Mouse (Mus musculus) neural tube, embryonic 12.5 days (tissue): Measurements from ENCODE around the gene Pik3ip1. TPM values are rescaled to one million over a fixed set of nuclear protein-coding genes. Genes with fewer than 3 reads are reported as not detected.

Experiments
- ATAC-seq: fragments of 200-750 bp; cut with Nextera tagmentation; 2 replicates; pipeline ENCODE4 v1.8.0; 2017; ENCODE audit warnings: low read depth, mild to moderate bottlenecking, moderate TSS enrichment, moderate library complexity; ENCODE audit not compliant: low FRiP score
- H3K27ac ChIP-seq: fragments of 300-500 bp; sonication (generic); 2 replicates; pipeline ENCODE4 v1.5.1; 2016
- H3K27me3 ChIP-seq: fragments of 300-500 bp; sonication (generic); replicated peaks from 2 replicates; pipeline ENCODE4 v1.6.1; 2016; ENCODE audit warnings: mild to moderate bottlenecking
- H3K36me3 ChIP-seq: fragments of 300-500 bp; sonication (generic); 2 replicates; pipeline ENCODE4 v1.6.1; 2016; ENCODE audit warnings: mild to moderate bottlenecking
- H3K4me1 ChIP-seq: fragments of 300-500 bp; sonication (generic); 2 replicates; pipeline ENCODE4 v1.6.1; 2016
- H3K4me2 ChIP-seq: fragments of 300-500 bp; sonication (generic); replicated peaks from 2 replicates; pipeline ENCODE4 v1.6.1; 2016; ENCODE audit warnings: mild to moderate bottlenecking
- H3K4me3 ChIP-seq: fragments of 300-500 bp; sonication (generic); 2 replicates; pipeline ENCODE4 v1.5.1; 2016
- H3K9ac ChIP-seq: fragments of 300-500 bp; sonication (generic); 2 replicates; pipeline ENCODE4 v1.6.1; 2016; ENCODE audit warnings: mild to moderate bottlenecking
- H3K9me3 ChIP-seq: fragments of 300-500 bp; sonication (generic); 2 replicates; pipeline ENCODE4 v1.6.1; 2016; ENCODE audit warnings: mild to moderate bottlenecking
- WGBS: fragments of 180-500 bp; shearing (Covaris S2); methylation state at CpG from one replicate; pipeline ENCODE4 v1.1.7; 2016; 5-methylcytosine and 5-hydroxymethylcytosine counted together
- polyA plus RNA-seq: library from polyadenylated mRNA; unstranded; fragments of >200 nt; fragmentation: Nextera tagmentation; extraction: Ambion mirVana; gene quantifications from 2 replicates; pipeline ENCODE4 v1.2.1, GENCODE M21; 2016

Pik3ip1 gene
- polyA plus RNA-seq: 21.2 and 22.6 TPM in 2 replicates

DNA sequence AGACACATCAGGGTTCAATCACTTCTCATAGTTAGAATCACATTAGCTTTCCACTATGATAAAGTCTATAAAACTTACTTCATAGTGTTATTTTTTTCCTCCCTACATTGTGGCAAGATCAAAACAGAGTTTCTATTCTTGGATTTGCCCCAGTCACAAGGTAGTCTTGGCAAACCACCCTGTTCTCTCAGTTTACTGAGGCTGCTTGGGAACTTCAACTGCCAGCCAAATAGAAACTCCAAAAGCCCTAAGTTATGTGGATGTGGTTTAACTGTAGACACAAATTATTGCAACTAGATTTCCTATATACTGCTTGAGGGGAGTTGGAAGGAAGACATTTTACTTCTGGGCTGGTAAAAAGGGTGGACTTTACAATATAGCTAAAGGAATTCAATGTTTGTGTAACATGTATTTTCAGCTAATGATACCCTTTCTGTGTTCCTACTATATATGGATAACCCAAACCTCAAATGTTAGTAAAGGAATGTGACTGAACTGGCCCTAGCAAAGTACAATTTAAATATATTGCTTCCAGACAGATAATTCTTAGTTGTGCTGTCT, at the start of gene Pik3ip1:
Gene Pik3ip1 (plus strand): TSS at position 511 of the 561 bp plus-strand sequence.
- Histone ChIP-seq H3K9ac (peak within 1 kb of the TSS; percentile 57), H3K27ac (no peak within 1 kb of the TSS), H3K9me3 (no peaks in the 10 kb centered on the region), H3K4me2 (peak within 1 kb of the TSS; percentile 91), H3K4me3 (peak within 1 kb of the TSS; percentile 46), H3K36me3 (no peaks in the 10 kb centered on the region), H3K27me3 (no peaks in the 10 kb centered on the region), H3K4me1 (peaks cover 10% of the 10 kb centered on the region; the same call in 1 of the 2 replicates)
- no peak for ATAC-seq

GRCm38 (mm10) chr11:3282887-3283286, 47.3 kb upstream of the Pik3ip1 start:
- no peaks in the 10 kb centered on the region for H3K36me3 ChIP-seq
- H3K9me3 ChIP-seq: peaks cover 9% of the 10 kb centered on the region; the same call in 1 of the 2 replicates
- WGBS: 82% methylated on average over 6 of the region's 6 CpGs
- peaks cover 3% of the 10 kb centered on the region for H3K4me1 ChIP-seq
- H3K27me3 ChIP-seq: no peaks in the 10 kb centered on the region
- ATAC-seq: no peak
- no peak overlapping the region for H3K4me3 ChIP-seq
- H3K9ac ChIP-seq: no peak overlapping the region
- H3K4me2 ChIP-seq: no peak overlapping the region
- no peak overlapping the region for H3K27ac ChIP-seq

DNA sequence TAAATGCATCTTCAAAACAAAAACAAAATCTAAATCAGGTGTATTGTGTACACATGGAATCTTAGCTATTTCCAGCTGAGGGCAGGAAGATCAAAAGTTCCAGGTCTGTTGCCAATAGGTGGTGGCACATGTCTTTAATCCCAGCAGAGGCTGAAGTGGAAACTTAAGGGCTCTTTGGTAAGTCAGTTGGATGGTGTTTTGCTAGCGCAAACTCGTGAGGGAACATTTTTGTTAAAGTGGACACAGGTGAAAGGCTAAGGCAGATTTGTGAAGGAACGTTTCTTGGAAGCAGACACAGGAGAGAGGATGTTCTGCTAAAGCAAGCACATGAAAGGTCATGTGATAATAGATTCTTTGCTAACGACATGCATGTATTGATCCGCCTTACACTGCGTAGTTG, 46.6 kb upstream of the Pik3ip1 start:
- WGBS: 95% methylated on average over 6 of the region's 6 CpGs
- no peak overlapping the region for H3K4me2 ChIP-seq
- no peak for ATAC-seq
- H3K9me3 ChIP-seq: peaks cover 9% of the 10 kb centered on the region; the same call in 1 of the 2 replicates
- H3K4me1 ChIP-seq: peaks cover 11% of the 10 kb centered on the region
- H3K4me3 ChIP-seq: no peak overlapping the region
- no peak overlapping the region for H3K9ac ChIP-seq
- no peak overlapping the region for H3K27ac ChIP-seq
- H3K36me3 ChIP-seq: no peaks in the 10 kb centered on the region
- H3K27me3 ChIP-seq: no peaks in the 10 kb centered on the region

GRCm38 (mm10) chr11:3285940-3286339, 44.3 kb upstream of the Pik3ip1 start:
- Histone ChIP-seq H3K36me3 (no peaks in the 10 kb centered on the region), H3K9ac (no peak overlapping the region), H3K9me3 (peaks cover 9% of the 10 kb centered on the region; the same call in 1 of the 2 replicates), H3K4me2 (no peak overlapping the region), H3K4me1 (peaks cover 11% of the 10 kb centered on the region), H3K4me3 (no peak overlapping the region), H3K27ac (no peak overlapping the region), H3K27me3 (no peaks in the 10 kb centered on the region)
- ATAC-seq: no peak
- WGBS: 85% methylated on average over 3 of the region's 3 CpGs

GRCm38 (mm10) chr11:3287131-3287530, 43.1 kb upstream of the Pik3ip1 start:
- Histone ChIP-seq H3K36me3 (no peaks in the 10 kb centered on the region), H3K9me3 (no peaks in the 10 kb centered on the region), H3K27ac (no peak overlapping the region), H3K9ac (no peak overlapping the region), H3K4me1 (peaks cover 11% of the 10 kb centered on the region), H3K27me3 (no peaks in the 10 kb centered on the region), H3K4me3 (no peak overlapping the region), H3K4me2 (no peak overlapping the region)
- 48% methylated on average over 6 of the region's 6 CpGs for WGBS
- ATAC-seq: no peak

GRCm38 (mm10) chr11:3287921-3288320, 42.3 kb upstream of the Pik3ip1 start:
- Histone ChIP-seq H3K4me1 (peaks cover 11% of the 10 kb centered on the region), H3K27ac (no peak overlapping the region), H3K36me3 (no peaks in the 10 kb centered on the region), H3K9me3 (no peaks in the 10 kb centered on the region), H3K4me3 (no peak overlapping the region), H3K9ac (peak overlapping the region; percentile 94), H3K27me3 (no peaks in the 10 kb centered on the region), H3K4me2 (peak overlapping the region; percentile 93)
- no peak for ATAC-seq
- WGBS: 61% methylated on average over 5 of the region's 5 CpGs

GRCm38 (mm10) chr11:3288521-3289301, 41.5 kb upstream of the Pik3ip1 start, which contains the start of gene Patz1:
Gene Patz1 (plus strand): TSS chr11:3288874.
- peak within 1 kb of the TSS; percentile 99 for H3K27ac ChIP-seq
- H3K4me2 ChIP-seq: peak within 1 kb of the TSS; percentile 93
- H3K4me3 ChIP-seq: peak within 1 kb of the TSS; percentile 88
- peaks cover 19% of the 10 kb centered on the region for H3K4me1 ChIP-seq
- H3K27me3 ChIP-seq: no peaks in the 10 kb centered on the region
- ATAC-seq: peak; percentile 11; the same call in 1 of the 2 replicates
- under 1% methylated on average over 41 of the region's 41 CpGs for WGBS
- H3K36me3 ChIP-seq: peaks cover 4% of the 10 kb centered on the region
- H3K9ac ChIP-seq: peak within 1 kb of the TSS; percentile 94
- no peaks in the 10 kb centered on the region for H3K9me3 ChIP-seq

DNA sequence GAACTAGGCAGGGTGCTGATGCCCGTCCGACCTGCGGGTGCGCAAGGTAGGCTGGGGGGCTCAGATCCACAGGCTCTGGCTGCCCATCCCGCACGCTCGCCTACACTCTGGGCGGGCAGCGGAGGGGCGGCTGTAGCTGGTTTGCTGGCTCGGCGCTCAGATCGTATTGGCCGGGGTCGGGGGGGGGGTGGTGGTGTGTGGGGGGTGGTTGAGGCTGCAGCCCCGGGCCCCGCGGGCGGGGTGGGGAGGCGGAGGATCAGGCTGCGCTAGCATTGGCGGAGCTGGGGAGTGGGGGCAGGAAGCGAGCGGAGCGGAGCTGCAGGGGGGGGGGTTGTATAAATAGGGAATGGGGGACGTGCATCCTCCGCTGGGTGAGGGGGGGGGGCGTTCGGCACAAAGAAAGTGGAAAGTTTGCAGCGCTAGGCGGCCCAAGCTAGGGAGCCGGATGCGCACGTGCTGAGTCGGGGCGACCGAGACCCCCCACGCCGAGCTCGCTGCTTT, 40.8 kb upstream of the Pik3ip1 start:
- under 1% methylated on average over 28 of the region's 40 CpGs for WGBS
- peak overlapping the region; percentile 88 for H3K4me3 ChIP-seq
- H3K27ac ChIP-seq: peak overlapping the region; percentile 99
- peak overlapping the region; percentile 93 for H3K4me2 ChIP-seq
- peak; percentile 79 for ATAC-seq
- H3K27me3 ChIP-seq: no peaks in the 10 kb centered on the region
- H3K9me3 ChIP-seq: no peaks in the 10 kb centered on the region
- H3K36me3 ChIP-seq: peaks cover 11% of the 10 kb centered on the region
- H3K4me1 ChIP-seq: peaks cover 25% of the 10 kb centered on the region
- peak overlapping the region; percentile 94 for H3K9ac ChIP-seq

DNA sequence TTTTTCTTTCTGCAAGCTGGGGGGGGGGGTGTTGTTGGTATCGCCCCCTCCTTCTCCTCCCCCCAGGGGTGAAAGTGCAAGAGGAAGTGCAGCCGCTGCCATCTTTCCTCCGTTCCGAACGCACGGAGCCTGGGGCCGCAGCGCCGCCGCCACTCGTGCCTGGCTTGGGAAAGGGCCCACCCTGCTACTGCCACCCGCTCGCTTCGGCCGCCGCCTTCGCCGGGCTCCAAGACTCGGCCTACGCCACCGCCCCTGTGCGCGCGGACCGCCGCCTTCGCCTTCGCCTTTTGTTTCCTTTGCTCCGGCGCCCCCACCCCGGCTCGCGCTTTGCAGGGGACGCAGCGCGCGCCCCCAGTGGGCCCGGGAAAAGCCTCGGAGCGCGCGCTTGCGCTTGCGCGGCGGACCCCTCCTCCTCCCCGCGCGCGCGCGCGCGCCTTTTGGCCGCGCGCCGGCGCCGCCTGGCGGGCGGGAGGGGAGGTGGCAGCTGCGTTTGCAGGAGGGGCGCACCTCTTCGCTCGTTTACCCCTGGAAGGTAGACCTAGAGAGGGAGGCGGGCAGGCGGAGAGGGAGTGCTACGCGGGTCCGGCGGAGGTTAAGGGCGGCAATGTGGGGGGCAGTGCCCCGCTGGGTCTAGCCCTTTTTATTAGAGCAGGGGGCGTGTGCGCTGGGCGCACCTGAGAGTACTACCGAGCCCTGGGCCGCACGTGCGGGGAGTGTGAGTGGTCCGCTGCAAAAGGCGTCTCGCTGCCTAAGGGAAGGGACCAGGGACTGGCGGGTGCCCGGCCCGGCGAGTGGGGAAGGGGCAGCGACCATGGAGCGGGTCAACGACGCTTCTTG, 40.2 kb upstream of the Pik3ip1 start:
- peak overlapping the region; percentile 99 for H3K27ac ChIP-seq
- H3K9me3 ChIP-seq: no peaks in the 10 kb centered on the region
- H3K4me3 ChIP-seq: peak overlapping the region; percentile 88
- no peaks in the 10 kb centered on the region for H3K27me3 ChIP-seq
- peak; percentile 52 for ATAC-seq
- H3K9ac ChIP-seq: peak overlapping the region; percentile 94
- peaks cover 32% of the 10 kb centered on the region for H3K4me1 ChIP-seq
- H3K36me3 ChIP-seq: peaks cover 18% of the 10 kb centered on the region
- WGBS: under 1% methylated on average over 91 of the region's 92 CpGs
- peak overlapping the region; percentile 93 for H3K4me2 ChIP-seq

DNA sequence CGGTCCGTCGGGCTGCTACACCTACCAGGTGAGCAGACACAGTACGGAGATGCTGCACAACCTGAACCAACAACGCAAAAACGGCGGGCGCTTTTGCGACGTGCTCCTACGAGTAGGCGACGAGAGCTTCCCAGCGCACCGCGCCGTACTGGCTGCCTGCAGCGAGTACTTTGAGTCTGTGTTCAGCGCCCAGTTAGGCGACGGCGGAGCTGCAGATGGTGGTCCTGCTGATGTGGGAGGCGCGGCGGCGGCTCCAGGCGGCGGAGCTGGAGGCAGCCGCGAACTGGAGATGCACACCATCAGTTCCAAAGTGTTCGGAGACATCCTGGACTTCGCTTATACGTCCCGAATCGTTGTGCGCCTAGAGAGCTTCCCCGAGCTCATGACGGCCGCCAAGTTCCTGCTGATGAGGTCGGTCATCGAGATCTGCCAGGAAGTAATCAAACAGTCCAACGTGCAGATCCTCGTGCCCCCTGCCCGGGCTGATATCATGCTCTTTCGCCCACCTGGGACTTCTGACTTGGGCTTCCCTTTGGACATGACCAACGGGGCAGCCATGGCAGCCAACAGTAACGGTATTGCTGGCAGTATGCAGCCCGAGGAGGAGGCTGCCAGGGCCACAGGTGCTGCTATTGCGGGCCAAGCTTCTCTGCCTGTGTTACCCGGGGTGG, 39.4 kb upstream of the Pik3ip1 start:
- Histone ChIP-seq H3K9me3 (no peaks in the 10 kb centered on the region), H3K27me3 (no peaks in the 10 kb centered on the region), H3K4me1 (peaks cover 39% of the 10 kb centered on the region), H3K36me3 (peaks cover 24% of the 10 kb centered on the region), H3K27ac (peak overlapping the region; percentile 99; the same call in 1 of the 2 replicates), H3K4me2 (peak overlapping the region; percentile 93), H3K4me3 (peak overlapping the region; percentile 88), H3K9ac (peak overlapping the region; percentile 94)
- WGBS: under 1% methylated on average over 50 of the region's 50 CpGs
- 0 out of 2 replicates have a peak, but pooled peaks have one; percentile 0 for ATAC-seq

- Histone ChIP-seq H3K4me2 (peak overlapping the region; percentile 93), H3K36me3 (peaks cover 32% of the 10 kb centered on the region), H3K27me3 (no peaks in the 10 kb centered on the region), H3K4me3 (peak overlapping the region; percentile 88), H3K27ac (peak overlapping the region; percentile 99), H3K9ac (peak overlapping the region; percentile 94), H3K9me3 (no peaks in the 10 kb centered on the region), H3K4me1 (peaks cover 45% of the 10 kb centered on the region)
- under 1% methylated on average over 26 of the region's 26 CpGs for WGBS
- no peak for ATAC-seq
Measured at GRCm38 (mm10) chr11:3291311-3292061, 38.7 kb upstream of the Pik3ip1 start.
